Mouse (Mus musculus): ENCODE data around the gene Lingo4.

Gene Lingo4

GRCm38 (mm10) chr3:94388047-94388446, 10.3 kb upstream of the Lingo4 start:
- DNase-seq = no peak

DNA sequence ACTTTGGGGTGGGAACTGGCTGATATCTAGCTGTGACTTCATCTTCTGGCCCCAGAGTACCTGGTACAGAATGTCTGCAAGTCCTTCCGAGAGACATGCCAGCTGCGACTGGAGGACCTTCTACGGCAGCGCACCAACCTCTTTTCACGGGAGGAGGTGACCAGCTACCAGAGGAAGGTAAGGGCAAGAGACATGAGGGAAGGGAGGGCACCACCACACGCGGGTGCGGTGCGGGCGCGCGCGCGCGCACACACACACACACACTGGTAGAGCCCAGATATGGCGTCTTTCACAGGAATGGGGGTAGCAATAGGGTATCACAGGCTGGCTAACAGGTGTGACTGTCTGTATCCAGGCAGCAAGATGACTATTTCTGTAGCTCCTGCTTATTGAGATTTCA, 8.9 kb upstream of the Lingo4 start:
- no peak for DNase-seq

- no peak for DNase-seq
Observed at GRCm38 (mm10) chr3:94391001-94391400, 7.3 kb upstream of the Lingo4 start.

DNA sequence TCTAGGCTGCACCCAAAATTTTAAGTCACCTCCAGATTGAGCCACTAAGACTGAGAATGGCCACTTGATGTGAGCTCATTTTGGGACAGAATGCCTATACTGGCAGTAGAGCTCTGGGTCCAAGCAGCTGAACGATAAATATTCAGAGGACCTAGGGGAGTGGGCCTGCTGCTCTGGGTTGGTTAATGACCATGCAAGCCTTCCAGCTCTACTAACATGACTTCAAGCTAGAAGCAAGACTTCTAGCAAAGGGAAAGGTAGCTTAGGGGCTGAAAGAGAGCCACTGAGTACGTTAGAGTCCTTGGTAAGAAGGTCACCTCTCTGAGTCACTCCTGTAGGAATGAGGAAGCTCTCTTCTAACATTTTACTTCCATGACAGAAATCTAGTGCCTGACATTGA, 6.2 kb upstream of the Lingo4 start:
- DNase-seq = no peak

- no peak for DNase-seq
Observed at GRCm38 (mm10) chr3:94393049-94393448, 5.3 kb upstream of the Lingo4 start.

- no peak for DNase-seq
Observed at GRCm38 (mm10) chr3:94396336-94396735, 2.0 kb upstream of the Lingo4 start.

DNA sequence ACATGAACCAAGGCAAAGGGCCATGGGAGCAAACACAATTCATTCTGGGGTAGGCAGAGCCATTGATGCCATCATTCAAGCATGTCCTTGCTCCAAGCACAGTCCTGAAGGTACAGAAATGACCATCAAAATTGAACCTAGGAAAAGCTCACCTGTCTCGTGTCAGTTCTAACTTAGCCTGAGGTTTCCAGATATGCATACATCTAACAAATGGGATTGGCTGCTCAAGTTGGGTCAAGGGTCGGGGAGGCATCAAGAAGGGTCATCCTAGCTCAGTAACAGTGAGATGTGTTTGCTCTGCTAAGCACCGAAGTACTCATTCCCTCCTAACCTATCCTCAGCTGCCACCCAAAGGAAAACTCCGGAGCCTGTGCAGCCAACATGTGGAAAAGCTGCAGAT, 1.5 kb upstream of the Lingo4 start:
- no peak for DNase-seq

- peak; percentile 32 to 50 for DNase-seq
Observed at GRCm38 (mm10) chr3:94398943-94399481, 695 bp downstream of the Lingo4 start.

- DNase-seq = no peak
Observed at GRCm38 (mm10) chr3:94399663-94400310, 1.5 kb downstream of the Lingo4 start.

GRCm38 (mm10) chr3:94402451-94402850, 4.1 kb downstream of the Lingo4 start:
- no peak for DNase-seq

DNA sequence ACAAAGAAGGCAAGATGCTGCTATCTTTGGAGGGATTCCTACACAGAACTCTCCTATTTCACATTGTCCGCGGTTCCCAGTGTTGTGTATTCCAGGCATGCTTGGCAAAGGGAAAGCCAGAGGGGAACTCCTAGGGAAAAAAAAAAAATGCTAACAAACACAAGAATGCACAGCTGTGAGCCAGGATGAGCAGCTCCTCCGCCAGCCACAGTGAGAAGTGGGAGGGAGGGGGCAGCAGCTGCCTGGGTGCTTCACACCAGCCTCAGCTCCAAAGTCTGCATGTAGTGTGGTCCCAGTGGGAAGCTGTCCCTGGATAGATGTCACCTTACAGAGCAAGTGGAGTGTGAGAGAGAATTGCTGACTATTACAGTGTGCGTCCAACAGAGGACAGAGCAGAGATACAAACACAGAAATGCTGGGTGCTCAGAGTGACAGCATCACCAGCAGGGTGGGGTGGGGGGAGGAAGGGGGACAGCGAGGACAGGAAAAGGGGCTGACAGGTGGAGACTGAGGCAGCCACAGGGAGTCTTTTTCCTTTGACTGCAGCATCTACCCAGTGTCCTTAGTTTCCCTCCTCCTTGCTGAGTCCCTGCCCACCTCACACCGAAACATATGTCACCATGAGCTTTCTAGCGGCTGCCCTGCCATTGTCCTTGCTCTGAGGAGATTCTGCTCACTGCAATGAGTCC, 6.2 kb downstream of the Lingo4 start:
- peak in 1 of 2 experiments; percentile 56 for DNase-seq

DNA sequence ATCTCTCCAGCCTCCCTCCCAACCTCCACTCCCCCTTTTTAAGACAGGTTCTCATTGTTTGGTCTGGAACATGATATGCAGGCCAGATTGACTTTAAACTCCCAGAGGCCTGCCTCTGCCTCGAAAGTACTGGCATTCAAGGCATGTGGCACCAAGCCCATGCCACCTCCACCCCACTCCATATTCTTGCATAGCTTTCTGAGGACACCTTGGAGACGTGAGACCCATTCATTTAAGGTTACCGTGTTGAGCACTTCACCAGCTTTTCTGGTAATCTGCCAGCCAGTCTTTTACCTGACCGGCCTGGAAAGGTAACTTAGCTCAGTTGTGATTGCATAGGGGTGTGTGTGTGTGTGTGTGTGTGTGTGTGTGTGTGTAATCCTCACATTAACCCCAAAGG, 7.2 kb downstream of the Lingo4 start:
- no peak for DNase-seq

DNA sequence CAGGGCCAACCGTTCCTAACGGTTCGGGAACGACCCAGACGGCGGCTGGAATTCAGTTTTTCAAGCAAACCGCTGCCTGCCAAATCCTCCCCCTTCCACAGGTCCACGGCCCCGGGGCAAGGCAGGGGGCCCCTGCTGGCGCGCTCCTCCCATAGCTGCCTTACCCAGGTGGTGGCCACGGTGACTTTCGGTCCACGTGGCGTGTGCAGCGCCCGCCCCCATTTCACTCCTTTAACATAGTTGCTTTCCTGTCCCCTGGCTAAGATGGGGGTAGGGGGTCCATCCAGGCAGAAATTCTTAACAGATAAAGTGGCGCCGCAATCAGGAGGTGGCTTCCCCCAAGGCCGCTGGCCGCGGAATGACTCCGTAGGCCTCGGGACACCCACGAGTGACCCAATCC, 14.2 kb downstream of the Lingo4 start:
- DNase-seq = no peak

GRCm38 (mm10) chr3:94413031-94413679, 14.8 kb downstream of the Lingo4 start, which contains the start of gene Tdrkh:
Gene Tdrkh, plus strand, starts transcription at chr3:94413273.
- DNase-seq = peak; percentile 95 to 97

DNA sequence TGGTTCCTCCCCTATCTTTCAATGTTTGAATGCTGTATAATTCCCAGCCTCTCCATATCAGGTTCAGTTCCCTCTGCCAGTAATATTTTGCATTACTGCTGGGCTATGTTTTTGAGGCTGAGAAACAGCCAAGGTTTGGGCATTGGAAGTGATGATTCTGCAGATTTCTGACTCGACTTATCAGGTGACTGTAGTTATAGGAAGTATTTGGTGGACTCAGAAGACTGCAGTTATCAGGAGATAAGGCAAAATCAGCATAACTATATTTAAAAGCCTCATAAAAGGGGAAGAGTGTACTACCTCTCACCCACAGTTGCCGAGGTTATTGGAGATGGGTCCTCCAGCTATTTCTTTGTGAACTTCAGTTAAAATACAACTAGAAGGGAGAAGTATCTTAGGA, 32.7 kb downstream of the Lingo4 start:
- DNase-seq = no peak

DNA sequence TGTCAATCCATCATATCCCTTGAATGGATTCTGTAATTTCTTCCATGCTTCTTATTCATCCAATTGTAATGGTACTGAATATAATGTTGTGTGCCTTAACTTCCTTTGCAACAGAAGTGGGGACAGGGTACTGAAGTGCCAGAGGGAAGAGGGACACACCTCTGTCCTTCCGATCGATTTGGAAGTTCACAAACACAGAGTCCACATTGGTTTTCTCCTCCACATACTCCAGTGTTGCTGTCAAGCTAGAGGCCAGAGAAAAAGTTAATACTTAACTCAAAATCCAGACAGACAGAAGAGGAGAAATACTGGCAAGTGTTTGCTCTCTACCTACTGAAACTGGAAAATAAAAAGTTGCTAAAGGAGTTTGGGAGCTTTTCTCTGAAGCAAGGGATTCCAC, 36.0 kb downstream of the Lingo4 start:
- DNase-seq = no peak

- DNase-seq = no peak
Observed at GRCm38 (mm10) chr3:94436420-94436819, 38.1 kb downstream of the Lingo4 start.

- DNase-seq = no peak
Observed at GRCm38 (mm10) chr3:94441182-94441581, 42.9 kb downstream of the Lingo4 start.

DNA sequence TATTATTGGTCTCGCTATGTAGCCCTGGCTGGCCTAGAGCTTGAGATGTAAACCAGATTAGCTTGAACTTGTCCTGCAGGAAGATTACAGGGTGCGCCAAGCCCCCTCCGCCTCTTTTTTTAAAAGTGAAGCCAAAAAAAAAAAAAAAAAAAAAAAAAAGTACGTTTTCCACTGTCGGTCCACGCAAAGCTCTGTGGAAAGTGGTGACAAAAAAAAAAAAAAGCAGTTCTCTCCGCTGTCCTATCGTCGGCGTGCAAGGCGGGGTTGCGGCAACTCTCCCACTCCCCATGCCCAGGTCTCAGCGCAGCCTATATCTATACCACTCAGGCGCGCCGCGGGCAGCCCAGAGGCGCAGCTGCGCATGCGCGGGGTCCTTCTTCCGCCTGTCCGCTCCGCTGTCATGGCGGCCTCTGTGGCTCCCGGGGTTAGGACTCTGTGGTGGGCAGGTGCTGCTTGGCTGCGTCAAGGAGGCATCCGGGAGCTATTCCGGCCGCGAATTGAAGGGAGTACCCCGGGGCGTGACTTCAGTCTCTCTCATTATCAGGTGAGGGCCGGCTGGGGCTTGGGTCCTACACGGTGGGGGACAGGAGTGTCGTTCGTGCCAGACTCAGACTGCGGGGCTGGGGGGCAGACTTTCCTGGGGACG, 44.8 kb downstream of the Lingo4 start, which contains the start of gene Mrpl9:
Mrpl9 (plus strand) TSS at position 368 of the 646 bp plus-strand sequence.
- peak; percentile 98 for DNase-seq

DNA sequence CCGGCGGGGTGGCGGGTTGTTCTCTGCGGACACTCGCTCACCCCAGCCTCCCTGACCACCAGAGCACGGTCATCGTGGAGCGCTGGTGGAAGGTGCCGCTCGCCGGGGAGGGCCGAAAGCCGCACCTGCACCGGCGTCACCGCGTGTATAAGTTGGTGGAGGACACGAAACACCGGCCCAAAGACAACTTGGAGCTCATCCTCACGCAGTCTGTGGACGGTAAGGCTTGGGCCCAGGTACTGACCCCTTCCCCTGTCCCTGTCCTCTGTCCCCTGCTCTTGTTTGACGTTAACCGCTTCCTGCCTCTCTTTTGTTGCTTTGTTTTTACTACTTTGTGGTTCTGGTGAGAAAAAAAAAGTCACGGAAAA, 45.3 kb downstream of the Lingo4 start, which contains the start of gene Oaz3:
Oaz3 (minus strand) TSS at position 319 of the 368 bp plus-strand sequence.
- no peak for DNase-seq

- no peak for DNase-seq
Observed at GRCm38 (mm10) chr3:94449377-94449776, 51.1 kb downstream of the Lingo4 start.

Measured in kidney, postnatal 4 days (tissue).